ENCODE assay signal across 11 mouse cellular contexts in the genomic region with DNA sequence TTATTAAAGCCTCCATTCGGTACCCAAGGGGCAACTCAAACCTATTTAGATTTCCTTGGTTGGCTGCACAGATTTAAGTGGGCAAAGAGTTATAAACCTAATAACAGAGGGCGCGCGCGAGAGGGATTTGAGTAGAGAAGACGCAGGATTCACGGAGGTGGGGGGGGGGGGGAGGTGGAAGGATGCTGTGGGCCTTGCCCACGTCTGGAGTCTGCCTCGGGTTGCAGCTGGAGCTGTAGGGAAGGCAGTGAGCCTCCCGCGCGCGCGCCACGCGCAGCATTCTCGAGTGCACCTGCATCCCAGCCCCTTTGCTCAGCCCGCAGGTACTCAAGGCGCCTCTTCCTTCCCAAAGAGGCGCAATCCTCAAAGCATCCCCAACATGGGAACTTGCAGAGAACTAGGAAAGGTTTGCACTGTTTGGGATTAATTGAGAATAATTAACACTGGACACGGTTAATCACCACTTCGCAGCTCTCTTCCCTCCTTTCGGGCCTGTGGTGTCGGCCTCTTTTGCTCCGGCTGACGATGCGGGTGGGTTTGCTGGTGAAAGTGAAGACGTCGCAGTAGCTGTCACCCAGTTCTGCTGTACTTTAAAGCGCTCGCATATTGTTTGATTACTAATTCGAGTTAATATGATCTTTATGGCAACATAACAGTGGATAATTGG. TPM values are rescaled to one million over a fixed set of nuclear protein-coding genes. Genes with fewer than 3 reads are reported as not detected.
DNase-seq lines count a peak whose midpoint lies in the region; ATAC-seq lines count a peak whose summit lies in the region.
"Had no signal": no experiment of that assay in that cellular context is flagged by ENCODE, and none has a peak within 500 bp of the region (broad histone marks: within the 10 kb centered on the region; RNA-seq: fewer than 3 reads in every experiment).

No protein-coding gene starts in this region.

- no peak overlapping the region for H3K9ac ChIP-seq in embryonic facial prominence, embryonic 14.5 days (ENCODE audit: low read depth, low read length)
- H3K9ac ChIP-seq in hindbrain, embryonic 15.5 days = no peak overlapping the region
- H3K9ac ChIP-seq in neural tube, embryonic 13.5 days = peak overlapping the region; percentile 71
- no peak overlapping the region for H3K9ac ChIP-seq in liver, embryonic 12.5 days
- H3K9ac ChIP-seq: liver, embryonic 13.5 days had no signal

- peaks cover 98% of the 10 kb centered on the region for H3K27me3 ChIP-seq in embryonic facial prominence, embryonic 14.5 days (replicated peaks; ENCODE audit: control insufficient read depth, insufficient read depth, low read length)
- H3K27me3 ChIP-seq in hindbrain, embryonic 15.5 days = peaks cover 53% of the 10 kb centered on the region
- peaks cover 72% of the 10 kb centered on the region for H3K27me3 ChIP-seq in neural tube, embryonic 13.5 days
- peaks cover 100% of the 10 kb centered on the region for H3K27me3 ChIP-seq in liver, embryonic 12.5 days (replicated peaks)
- H3K27me3 ChIP-seq: CH12.LX had no signal

- no peaks in the 10 kb centered on the region for H3K9me3 ChIP-seq in embryonic facial prominence, embryonic 14.5 days (ENCODE audit: control insufficient read depth, low read length)
- no peaks in the 10 kb centered on the region for H3K9me3 ChIP-seq in hindbrain, embryonic 15.5 days
- H3K9me3 ChIP-seq in neural tube, embryonic 13.5 days = no peaks in the 10 kb centered on the region
- no peaks in the 10 kb centered on the region for H3K9me3 ChIP-seq in liver, embryonic 12.5 days (replicated peaks)
- H3K9me3 ChIP-seq: liver, embryonic 13.5 days had no signal

- no peak; the same call in 1 of the 2 replicates for ATAC-seq in embryonic facial prominence, embryonic 14.5 days (ENCODE audit: low read depth)
- ATAC-seq in hindbrain, embryonic 15.5 days (ENCODE audit: low FRiP score, low read depth) = no peak
- no peak for ATAC-seq in neural tube, embryonic 13.5 days (ENCODE audit: low read depth)
- ATAC-seq in liver, embryonic 12.5 days = no peak

- no peak overlapping the region for H3K27ac ChIP-seq in embryonic facial prominence, embryonic 14.5 days (replicated peaks; ENCODE audit: low read depth, low read length)
- H3K27ac ChIP-seq in hindbrain, embryonic 15.5 days (replicated peaks) = peak overlapping the region; percentile 87
- peak overlapping the region; percentile 94 for H3K27ac ChIP-seq in neural tube, embryonic 13.5 days (replicated peaks)
- H3K27ac ChIP-seq in liver, embryonic 12.5 days = no peak overlapping the region
- H3K27ac ChIP-seq: liver, embryonic 13.5 days had no signal

- H3K36me3 ChIP-seq in embryonic facial prominence, embryonic 14.5 days (ENCODE audit: control insufficient read depth, insufficient read depth, low read length) = no peaks in the 10 kb centered on the region
- no peaks in the 10 kb centered on the region for H3K36me3 ChIP-seq in hindbrain, embryonic 15.5 days
- H3K36me3 ChIP-seq in neural tube, embryonic 13.5 days = no peaks in the 10 kb centered on the region
- H3K36me3 ChIP-seq in liver, embryonic 12.5 days = no peaks in the 10 kb centered on the region
- H3K36me3 ChIP-seq: liver, embryonic 13.5 days had no signal

- H3K4me2 ChIP-seq in embryonic facial prominence, embryonic 14.5 days (ENCODE audit: low read depth, low read length) = no peak overlapping the region
- H3K4me2 ChIP-seq in hindbrain, embryonic 15.5 days = peak overlapping the region; percentile 61
- H3K4me2 ChIP-seq in neural tube, embryonic 13.5 days = peak overlapping the region; percentile 67
- no peak overlapping the region for H3K4me2 ChIP-seq in liver, embryonic 12.5 days
- H3K4me2 ChIP-seq: liver, embryonic 13.5 days had no signal

- 8% methylated on average over 32 of the region's 32 CpGs for WGBS in embryonic facial prominence, embryonic 14.5 days
- 3% methylated on average over 32 of the region's 32 CpGs for whole genome bisulfite sequencing in hindbrain, embryonic 15.5 days
- WGBS in neural tube, embryonic 13.5 days = 2% methylated on average over 31 of the region's 32 CpGs
- 4% methylated on average over 32 of the region's 32 CpGs for WGBS in liver, embryonic 12.5 days (ENCODE audit: insufficient replicate concordance)

- DNase-seq in brain, adult 2 months (ENCODE audit: low read depth, low spot score) = peak; percentile 51
- peak; percentile 63 for DNase-seq in embryonic facial prominence, embryonic 14.5 days (ENCODE audit: low spot score)
- no peak for DNase-seq in ovary, postnatal 36 days (ENCODE audit: low spot score)
- DNase-seq in urinary bladder, adult 18-20 months (ENCODE audit: low spot score in 2 of 2) = no peak
- DNase-seq in lung, postnatal 36 days = no peak
- DNase-seq: kidney, adult 11 months; liver, embryonic 13.5 days had no signal

- peaks cover 12% of the 10 kb centered on the region for H3K4me1 ChIP-seq in embryonic facial prominence, embryonic 14.5 days (ENCODE audit: control insufficient read depth, insufficient read depth, low read length)
- H3K4me1 ChIP-seq in hindbrain, embryonic 15.5 days (replicated peaks) = peaks cover 14% of the 10 kb centered on the region
- H3K4me1 ChIP-seq in neural tube, embryonic 13.5 days (replicated peaks) = peaks cover 78% of the 10 kb centered on the region
- peaks cover 9% of the 10 kb centered on the region for H3K4me1 ChIP-seq in liver, embryonic 12.5 days

- H3K4me3 ChIP-seq in embryonic facial prominence, embryonic 14.5 days (ENCODE audit: low read depth, low read length) = no peak overlapping the region
- H3K4me3 ChIP-seq in hindbrain, embryonic 15.5 days = no peak overlapping the region
- peak overlapping the region; percentile 15 for H3K4me3 ChIP-seq in neural tube, embryonic 13.5 days
- no peak overlapping the region for H3K4me3 ChIP-seq in liver, embryonic 12.5 days
- H3K4me3 ChIP-seq: liver, embryonic 13.5 days had no signal

RNA-seq across cellular contexts. Expression of a gene that starts 11.3 kb away (rescaled TPM):
- 4.3 and 5.1 TPM in 2 replicates for polyA plus RNA-seq in embryonic facial prominence, embryonic 14.5 days (2014; fragmentation: Nextera tagmentation; extraction: Ambion mirVana)
- 18.3 and 19.2 TPM in 2 replicates for polyA plus RNA-seq in hindbrain, embryonic 15.5 days (2015; fragmentation: Nextera tagmentation; extraction: Ambion mirVana)
- polyA plus RNA-seq in neural tube, embryonic 13.5 days (2015; fragmentation: Nextera tagmentation; extraction: Ambion mirVana) = 20.9 TPM in 2 replicates
- not detected in 2 replicates for polyA plus RNA-seq in liver, embryonic 12.5 days (2016; fragmentation: Nextera tagmentation; extraction: Ambion mirVana)
- polyA plus RNA-seq: liver, embryonic 13.5 days had no signal

Comparison
In these comparisons a context has a peak if more than half of its experiments do, and no peak if none do; other contexts are left out.
1. DNase-seq: peak in brain, adult 2 months (single experiment) and embryonic facial prominence, embryonic 14.5 days (single experiment); none in ovary, postnatal 36 days (single experiment), urinary bladder, adult 18-20 months (0 of 2) and lung, postnatal 36 days (single experiment).
2. H3K27ac ChIP-seq: peak in hindbrain, embryonic 15.5 days (single experiment) and neural tube, embryonic 13.5 days (single experiment); none in embryonic facial prominence, embryonic 14.5 days (single experiment) and liver, embryonic 12.5 days (single experiment).
3. H3K4me2 ChIP-seq: peak in hindbrain, embryonic 15.5 days (single experiment) and neural tube, embryonic 13.5 days (single experiment); none in embryonic facial prominence, embryonic 14.5 days (single experiment) and liver, embryonic 12.5 days (single experiment).